Mouse (Mus musculus) mouse embryonic stem cell (cell line): Measurements from ENCODE around the gene Cep295nl.

Experiments used
- in situ Hi-C, 2 experiments: fragments of 300-500 bp; cut with MboI; formaldehyde crosslinking; loops; 1 replicate in 1 of 2; 3 replicates in 1 of 2; pipeline ENCODE4 v1.14.3; 2019 to 2020; ENCODE audit warnings: low sequenced_read_pairs in 2 of 2, low pct_unique_long_range_greater_than_20kb in 1 of 2, mixed read lengths in 1 of 2; ENCODE audit not compliant: unreplicated experiment in 1 of 2

Cep295nl gene

DNA sequence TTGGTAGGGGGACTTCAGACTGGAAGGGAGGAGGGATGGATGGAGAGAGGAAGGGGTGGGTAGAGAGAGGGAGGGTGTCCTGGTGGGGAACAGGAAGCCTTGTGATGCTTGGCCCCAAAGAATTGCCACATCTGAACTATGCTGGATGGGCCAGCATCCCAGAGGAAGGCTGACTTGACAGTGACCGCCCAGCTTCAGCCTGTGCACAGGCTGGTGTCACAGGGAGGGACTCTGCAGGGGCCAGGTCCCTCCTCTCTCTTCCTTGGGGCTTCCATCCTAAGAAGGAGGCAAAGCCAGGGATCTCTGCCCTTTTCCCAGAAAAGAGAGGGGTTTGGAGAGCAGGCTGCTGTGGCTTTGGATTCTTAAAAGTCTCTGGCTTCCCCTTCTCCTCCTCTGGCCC is 20.2 kb upstream of the Cep295nl start:
- in situ Hi-C loops, result loop anchor here in 1 of 2 experiments (5.0 kb wide), 1 partner anchor 35 kb away; no protein-coding TSS in a partner anchor

DNA sequence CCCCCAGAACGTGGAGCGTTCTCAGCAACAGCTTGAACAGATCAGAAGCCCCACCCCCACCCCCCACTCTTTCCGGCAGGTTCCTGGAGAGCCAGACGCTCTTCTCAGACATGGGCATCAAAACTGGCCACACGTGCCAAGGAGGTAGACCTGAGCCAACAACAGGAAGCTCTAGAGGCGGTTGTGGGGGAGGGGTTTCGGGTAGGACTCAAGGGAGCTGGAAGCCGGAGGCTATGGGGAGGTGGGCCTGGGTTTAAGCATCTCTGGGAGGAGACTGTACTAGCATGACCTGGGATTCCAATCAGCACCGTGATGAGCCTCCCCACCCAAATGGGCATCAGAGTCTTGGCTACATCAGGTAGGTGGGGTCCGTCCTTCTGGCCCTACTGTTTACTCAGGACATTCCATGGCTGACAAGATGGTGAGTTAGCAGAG is 18.6 kb upstream of the Cep295nl start:
- in situ Hi-C loops, result loop anchor here in 1 of 2 experiments (5.0 kb wide), 1 partner anchor 34 kb away; no protein-coding TSS in a partner anchor

DNA sequence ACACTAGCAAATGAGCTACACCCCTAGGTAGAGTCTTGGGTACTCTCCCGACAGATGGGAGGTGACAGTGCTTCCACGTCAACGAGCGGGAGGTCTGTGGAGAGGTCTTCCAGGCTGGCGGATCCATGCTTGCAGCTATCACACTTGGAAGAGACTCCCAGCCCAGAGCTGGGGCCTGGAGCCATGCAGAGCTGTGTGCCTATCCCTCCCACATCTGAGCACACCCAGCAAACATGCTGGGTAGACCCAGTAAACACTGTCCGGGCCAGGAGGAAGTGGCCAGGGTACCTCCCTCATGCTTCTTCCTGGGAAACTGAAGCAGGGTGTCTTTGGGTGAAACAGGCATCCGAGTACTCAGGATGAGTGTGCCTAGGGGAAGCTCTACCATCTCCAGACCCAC is 18.2 kb upstream of the Cep295nl start:
- in situ Hi-C loops, result loop anchor here in 1 of 2 experiments (5.0 kb wide), 1 partner anchor 33 kb away; no protein-coding TSS in a partner anchor

DNA sequence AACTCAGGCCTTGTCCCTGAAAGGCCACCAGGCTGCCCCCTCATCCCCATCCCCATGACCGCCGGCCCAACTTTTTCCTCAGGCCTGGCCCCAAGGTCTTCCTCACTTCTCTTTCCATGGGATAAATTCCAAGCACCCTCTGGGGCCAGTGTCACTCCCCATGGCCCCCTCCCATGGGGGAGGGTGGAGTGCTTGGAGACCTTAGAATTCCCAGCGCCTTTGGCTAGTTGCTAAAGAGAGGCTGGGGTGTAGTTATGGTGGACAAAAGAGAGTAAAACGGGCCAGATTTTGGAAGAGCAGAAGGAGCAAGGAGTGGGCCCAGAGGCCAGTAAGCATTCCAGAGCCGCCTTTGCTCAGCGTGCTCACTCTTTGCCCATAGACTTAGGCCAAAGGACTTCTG is 13.3 kb upstream of the Cep295nl start, which contains the start of gene Timp2:
TSS of gene Timp2 (minus strand) at position 101 of the 400 bp plus-strand sequence.
- in situ Hi-C loops, result no loop called here

DNA sequence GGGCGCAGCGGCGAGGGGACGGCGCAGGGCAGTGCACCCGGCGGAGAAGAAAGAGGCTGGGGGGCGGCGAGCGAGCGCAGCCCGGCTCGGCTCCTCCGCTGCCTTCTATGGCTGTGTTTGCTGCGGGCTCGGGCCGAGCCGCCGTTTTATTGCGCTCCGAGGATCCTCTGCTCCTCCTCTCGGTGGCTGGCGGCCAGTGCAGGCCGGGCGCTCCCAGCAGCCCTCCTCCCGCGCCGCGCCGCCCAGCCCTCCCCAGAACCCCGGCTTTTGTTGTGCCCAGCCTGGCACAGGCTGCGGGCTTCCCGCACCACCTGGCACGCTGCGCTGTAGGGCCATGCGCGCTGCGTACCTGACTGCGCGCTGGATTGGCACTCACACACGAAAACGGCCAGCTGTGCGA is 12.9 kb upstream of the Cep295nl start:
- in situ Hi-C loops, result no loop called here

DNA sequence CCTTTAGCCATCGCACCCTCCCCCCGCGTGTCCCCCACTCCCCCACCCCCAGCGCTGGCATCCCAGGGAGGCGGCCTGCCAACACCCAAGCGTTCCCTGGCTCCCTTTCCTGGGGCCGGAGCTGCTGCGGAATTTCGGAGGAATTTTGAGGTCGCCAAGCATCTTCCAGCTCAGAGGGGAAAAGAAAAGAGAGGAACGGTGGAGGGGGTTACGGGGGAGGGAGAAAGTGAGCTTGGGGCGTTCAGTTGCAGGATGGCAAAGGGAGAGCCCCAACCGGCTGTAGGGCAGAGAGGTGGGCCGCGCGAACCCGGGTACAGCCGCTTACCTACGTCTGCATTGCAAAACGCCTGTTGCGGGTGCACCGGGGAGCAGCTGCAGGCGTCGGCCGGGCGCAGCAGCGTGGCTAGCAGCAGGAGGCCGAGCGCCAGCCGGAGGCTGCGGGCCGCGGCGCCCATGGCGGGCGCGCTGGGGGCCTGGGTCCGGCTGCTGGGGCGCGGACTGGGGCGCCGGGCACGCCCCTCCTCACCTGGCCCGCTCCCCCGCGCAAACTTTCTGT is 12.4 kb upstream of the Cep295nl start:
- in situ Hi-C loops, result no loop called here

DNA sequence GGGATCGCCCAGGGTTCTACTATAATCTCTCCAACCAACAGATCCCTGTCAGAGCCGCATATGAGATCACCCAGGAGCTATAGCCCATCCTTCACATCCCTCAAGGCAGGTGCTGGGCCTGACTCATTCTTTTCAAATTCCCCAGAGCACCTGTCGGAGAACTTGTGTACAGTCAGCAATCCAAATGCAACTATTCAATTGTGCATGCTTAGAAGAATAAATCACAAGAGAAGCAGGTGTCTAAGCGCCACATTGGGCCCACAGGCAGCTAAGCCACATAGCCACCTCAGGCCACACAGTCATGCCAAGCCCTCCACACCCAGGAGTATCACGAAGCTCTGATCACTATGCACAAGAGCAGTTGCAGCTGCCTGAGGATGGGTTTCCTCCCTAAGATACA is 7.2 kb upstream of the Cep295nl start:
- in situ Hi-C loops, result no loop called here

DNA sequence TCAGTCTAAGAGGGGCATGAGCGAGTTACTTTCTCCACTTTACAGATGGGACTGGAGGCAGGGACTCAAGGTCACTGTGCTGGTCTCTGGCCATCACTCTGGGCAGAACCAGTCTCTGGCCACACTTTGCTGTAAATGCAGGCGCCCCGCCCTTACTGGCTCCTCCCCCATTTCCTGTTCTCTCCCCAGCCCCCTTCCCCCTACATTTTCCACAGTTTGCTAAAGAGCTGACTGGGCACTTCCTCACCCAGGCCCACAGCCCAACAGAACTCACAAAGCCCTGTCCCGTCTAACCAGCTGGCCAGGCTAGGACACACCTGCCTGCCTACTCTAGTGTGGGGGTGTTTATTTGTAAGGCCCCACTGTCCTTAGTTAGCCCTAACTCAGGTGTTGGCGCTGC is 6.6 kb upstream of the Cep295nl start:
- in situ Hi-C loops, result no loop called here

DNA sequence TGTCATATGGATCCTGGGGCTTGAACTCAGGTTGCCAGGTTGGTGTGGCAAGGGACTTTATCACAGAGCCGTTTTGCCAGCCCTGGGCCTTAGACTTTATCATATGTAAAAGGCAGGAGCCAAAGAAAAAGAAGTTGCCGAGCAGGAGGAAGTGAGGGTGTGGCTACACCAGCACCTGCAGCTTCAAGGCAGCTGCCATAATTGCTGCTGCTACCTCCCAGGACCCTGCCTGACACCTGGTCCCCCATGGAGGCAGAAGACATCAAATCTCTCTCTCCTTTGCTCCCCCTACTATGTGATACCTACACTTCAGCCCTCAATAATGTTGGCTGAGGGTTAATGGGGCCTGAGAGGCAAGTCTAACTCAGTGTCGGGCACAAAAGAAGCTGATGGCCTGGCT is 6.1 kb upstream of the Cep295nl start:
- in situ Hi-C loops, result no loop called here

DNA sequence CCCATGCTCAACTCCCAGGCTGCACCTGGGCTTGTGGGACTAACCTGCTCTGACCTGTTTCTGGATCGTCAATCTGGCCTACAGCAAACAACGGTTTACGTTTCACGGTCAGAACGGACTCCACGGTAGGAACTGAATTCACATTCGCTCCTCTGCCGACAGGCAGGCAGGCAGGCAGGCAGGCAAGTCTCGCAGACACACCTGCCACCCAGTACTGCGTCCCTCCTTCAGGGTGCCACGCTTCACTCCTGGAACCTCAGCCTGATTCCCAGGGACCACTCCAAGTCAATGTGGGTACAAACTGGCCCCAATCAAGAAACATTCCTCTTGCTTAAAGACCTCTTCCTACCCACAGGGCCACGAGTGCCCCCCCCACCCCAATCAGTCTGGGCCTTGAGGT is 5.6 kb upstream of the Cep295nl start:
- in situ Hi-C loops, result no loop called here

DNA sequence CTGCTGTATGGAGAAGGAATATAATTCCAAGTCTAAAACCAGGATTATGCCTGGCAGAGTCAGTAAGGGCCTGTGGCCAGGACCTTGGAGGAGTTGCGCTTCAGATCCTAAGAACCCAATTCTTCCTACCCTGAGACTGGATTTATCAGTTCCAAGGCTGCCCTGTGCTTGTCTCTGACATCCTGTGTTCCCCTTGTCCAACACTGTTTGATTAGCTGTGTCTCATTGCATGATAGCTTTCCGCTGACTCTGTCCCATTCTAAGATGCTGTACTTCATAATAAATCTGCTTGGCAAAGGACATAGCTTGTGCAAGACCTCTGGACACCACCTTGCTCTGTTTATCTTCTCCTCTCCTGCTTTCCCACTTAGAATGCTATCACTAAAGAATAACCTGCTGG is 5.1 kb upstream of the Cep295nl start:
- in situ Hi-C loops, result no loop called here

DNA sequence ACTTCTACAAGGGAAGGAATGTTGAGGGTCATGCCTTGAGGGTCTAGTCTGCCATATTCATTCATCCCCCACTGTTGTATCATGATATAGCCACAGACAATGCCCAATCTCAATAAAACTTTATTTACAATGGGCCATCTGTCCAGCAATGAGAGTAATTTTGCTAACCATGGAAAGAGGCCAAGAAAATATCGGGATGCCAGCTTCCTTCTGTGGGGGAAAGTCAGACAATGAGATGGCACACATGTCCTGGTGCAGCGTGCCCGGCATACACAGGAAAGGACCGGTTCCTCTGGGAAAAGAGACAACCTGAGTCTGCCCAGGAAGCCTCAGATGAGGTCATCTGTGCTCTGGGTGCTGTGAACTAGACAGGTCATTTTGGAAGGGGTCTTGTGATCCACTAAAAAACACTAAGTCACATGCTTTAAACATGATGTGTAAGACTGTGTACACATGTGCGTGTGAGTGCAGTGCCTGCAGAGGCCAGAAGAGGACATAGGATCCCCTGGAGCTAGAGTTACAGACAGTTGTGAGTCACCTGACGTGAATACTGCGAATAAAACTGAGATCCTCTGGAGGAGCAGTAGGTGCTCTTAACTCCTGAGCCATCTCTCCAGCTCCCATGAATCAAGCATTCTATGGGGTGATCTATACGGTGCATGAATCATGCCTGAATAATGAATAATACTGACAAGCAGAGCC is 4.2 kb upstream of the Cep295nl start:
- in situ Hi-C loops, result no loop called here

DNA sequence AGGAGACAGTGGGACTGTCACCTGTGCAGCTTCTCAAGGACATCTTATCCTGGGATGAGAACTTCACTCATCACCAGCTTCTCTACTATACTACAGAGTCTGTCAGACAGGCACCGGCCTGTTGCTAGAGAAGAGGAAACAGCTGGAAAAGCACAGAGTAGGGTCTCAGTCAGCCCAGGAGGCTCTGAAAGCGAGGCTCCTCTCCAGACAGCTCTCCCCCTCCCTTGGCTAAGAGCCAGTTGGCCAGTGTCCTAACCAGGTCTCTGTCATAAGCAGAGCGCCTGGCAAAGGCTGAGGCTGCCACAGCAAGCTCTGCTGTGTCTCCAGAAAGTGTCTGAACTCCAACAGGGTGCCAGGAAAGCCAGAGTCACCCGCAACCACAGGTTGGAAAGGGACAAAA is 3.4 kb upstream of the Cep295nl start:
- in situ Hi-C loops, result no loop called here

DNA sequence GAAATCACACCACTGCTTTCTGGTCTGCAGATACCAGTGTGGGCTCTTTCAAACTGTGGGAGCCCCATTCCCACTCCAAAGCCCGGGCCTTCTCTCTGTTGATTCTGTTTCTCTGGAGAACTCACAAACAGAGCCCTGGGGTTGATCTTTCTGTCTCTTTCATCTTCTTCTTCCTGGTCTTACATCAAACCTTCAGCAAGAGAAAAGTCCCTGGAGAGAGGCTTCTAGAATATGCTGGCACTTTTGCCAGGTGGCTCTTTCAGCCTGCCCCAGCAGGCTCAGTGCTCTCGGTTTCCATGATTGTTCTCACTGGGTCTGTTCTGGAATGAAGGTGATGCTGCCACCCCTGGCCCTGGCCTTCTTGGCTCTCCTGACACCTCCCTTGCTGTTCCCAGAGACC is 1.3 kb upstream of the Cep295nl start:
- in situ Hi-C loops, result no loop called here

DNA sequence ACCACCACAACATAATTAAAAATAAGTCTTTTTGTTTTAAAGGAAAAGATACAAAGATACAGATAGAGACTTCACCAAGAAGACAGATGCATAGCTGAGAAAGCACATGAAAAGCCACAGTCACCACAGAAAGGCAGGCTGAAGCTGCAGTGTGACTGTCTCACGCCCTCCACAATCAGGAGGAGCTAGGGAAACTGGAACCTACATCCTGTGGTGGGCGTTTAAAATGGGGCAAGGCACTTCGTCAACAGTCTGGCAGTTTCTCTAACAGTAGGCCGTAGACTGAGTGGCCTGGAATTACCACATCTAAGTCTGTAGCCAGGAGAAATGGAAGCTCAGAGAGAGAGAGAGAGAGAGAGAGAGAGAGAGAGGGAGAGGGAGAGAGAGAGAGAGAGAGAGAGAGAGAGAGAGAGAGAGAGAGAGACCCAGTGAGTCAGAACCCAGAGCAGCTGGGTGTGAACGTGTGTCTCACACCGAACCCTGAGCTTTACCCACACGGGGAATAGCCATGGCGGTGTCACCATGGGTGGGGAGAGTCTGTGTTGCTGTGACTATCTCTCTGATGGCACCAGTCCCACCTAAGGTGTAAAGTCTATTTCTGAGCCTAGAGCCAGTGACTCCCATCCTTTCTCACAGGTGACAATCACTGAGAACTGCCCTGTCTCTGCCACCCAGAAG is 4.7 kb downstream of the Cep295nl start:
- in situ Hi-C loops, result no loop called here

DNA sequence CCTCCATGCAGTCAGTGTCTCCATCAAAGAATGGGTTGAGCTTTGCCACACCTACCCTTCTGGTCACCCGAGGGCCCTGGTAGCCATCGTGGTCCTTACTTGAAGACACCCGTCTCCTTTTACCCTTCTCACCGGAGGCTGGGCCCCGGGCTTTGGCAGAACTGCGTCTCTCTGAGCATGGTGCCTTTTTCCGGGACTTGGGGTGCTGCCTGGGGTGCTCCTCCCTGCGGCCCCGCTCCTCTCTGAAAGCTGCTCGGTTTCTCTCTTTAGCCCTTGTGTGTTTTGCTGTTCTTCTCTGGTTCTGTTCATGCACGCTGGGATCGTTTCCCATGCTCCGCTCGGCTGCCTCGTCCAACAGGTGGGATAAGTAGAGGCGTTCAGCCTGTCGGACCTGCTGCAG is 8.9 kb downstream of the Cep295nl start:
- in situ Hi-C loops, result no loop called here

DNA sequence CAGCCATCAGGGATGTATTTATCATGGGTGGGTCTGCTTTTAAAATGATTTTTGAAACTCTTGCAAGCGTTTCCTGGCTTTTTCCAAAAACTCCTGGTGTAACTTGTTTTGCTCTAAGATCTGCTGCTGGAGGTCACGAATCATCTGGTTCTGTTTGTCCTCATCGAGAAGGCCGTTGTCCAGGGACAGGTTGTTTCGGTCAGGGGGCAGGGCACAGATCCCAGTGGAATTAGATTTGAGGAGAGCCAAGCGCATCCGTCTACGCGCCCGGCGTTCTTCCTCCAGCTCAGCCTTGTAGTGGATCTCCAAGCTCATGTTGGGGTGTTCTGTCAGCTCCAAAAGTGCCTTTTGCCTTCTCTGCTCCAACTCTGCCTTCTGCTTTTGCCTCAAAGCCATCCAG is 9.9 kb downstream of the Cep295nl start:
- in situ Hi-C loops, result no loop called here

DNA sequence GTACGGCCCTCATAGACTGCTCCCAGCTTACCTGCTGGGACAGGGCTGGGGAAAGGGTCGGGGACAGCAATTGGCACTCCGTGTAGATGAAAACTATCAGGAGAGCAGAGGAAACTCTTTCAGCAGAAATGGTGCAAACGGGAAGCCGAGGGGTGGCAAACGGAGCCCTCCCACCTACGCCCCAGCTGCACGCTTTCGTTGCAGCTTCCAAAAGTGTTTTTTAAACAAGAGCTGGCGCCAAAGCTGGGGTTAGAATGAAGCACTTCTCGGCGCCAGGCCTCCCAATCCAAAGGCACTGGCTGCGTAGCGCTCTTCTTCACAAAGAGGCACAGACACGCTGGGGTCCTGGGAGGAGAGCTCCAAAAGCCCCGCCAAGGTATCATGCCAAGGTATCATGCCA is 11.5 kb downstream of the Cep295nl start:
- in situ Hi-C loops, result no loop called here

DNA sequence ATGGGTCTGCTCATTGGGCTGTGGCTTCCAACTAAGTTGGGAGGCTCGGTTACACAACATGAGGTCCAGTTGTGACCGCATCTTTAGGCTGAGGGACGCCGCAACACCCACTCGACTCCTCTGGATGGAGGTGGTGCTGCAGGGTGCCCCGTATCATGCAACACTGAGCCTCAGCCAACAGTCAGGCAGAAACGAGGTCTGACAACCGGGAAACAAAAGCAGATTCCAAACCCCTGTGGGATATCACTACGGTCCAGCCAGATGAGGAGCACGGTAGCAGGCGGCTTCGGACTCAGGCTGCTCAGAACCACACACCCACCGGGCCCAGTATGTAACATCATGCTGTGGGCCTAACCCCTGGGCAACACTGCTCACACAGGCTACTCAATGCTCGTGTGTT is 11.9 kb downstream of the Cep295nl start:
- in situ Hi-C loops, result no loop called here

DNA sequence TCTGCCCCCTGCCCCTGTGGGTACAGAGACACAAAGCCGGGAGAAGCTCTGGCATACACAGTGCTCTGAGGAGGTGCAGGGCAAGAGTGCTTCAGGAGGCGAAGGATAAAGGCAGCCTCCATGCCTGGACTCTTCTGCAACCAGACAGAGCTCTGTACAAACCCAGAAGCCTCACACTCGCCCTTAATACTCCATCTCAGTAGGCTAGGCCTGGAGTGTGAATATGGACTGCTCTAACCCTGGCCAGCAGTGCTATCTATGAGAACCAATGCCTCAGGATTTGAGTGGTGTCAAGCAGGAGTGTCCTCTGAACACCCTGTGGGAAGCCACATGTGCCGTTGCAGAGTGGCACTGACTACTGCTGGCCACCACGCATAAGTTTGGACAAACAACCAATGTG is 13.4 kb downstream of the Cep295nl start:
- in situ Hi-C loops, result loop anchor here in 1 of 2 experiments (5.0 kb wide), 1 partner anchor 33 kb away; no protein-coding TSS in a partner anchor
